Mouse (Mus musculus): ENCODE measurements around the gene Emc7. TPM values are rescaled to one million over a fixed set of nuclear protein-coding genes. Genes with fewer than 3 reads are reported as not detected.

The Emc7 gene
- polyA plus RNA-seq, 1 experiment from 2014 or later = 22.2 TPM

DNA sequence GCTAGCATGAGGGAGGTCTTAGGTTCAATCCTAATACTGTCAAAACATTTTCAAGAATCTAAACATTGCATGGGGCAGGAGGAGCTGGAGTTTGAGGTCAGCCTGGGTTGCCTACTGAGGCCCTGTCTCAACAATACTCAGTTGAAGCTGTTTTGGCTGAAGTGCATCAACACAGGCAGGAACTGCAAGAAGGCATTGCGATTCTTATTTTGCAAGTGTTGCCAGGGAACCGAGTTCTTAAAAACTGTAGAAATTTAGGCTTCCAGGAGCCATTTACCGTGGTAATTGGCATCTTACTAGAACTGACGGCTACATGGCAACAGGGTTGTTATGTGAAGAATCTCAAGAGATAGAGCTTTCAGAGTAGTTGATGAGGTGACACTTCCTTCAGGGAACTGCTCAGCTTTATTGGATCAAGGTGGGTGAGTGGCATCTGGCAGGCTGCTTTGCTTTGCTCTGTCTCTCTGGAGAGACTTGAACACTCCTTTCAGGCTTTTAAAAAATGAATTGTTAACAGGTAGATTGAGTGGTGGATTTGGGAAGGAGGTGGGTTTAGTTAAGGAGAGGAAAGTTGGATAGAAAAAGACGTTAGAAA is 52.1 kb downstream of the Emc7 start:
- Histone ChIP-seq H3K4me1 (no peaks in the 10 kb centered on the region), H3K36me3 (no peaks in the 10 kb centered on the region), H3K9ac (no peak overlapping the region), H3K9me3 (no peaks in the 10 kb centered on the region), H3K4me3 (replicated peaks) (no peak overlapping the region), H3K4me2 (no peak overlapping the region), H3K27me3 (replicated peaks) (no peaks in the 10 kb centered on the region), H3K27ac (no peak overlapping the region)
- WGBS = 82% methylated on average over 5 of the region's 5 CpGs
- no peak for ATAC-seq (ENCODE audit: insufficient read depth, low FRiP score, low read depth)

DNA sequence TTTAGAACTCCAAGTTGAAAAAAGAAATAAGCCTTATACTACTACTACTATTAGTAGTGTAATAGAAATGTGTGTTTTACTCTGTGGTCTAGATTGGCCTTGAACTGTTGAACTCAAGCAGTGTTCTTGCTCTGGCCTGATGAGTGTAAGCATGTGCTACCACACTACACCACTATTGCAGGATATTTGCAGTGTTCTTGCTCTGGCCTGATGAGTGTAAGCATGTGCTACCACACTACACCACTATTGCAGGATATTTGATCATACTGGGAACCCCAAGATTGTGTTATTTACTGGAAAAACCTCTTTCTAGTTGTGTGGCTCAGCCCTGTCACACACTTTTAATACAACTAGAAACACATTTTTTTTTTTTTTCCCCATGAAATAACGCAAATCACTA is 52.6 kb downstream of the Emc7 start:
- no peak overlapping the region for H3K9ac ChIP-seq
- H3K4me2 ChIP-seq = no peak overlapping the region
- H3K4me3 ChIP-seq (replicated peaks) = no peak overlapping the region
- no peaks in the 10 kb centered on the region for H3K9me3 ChIP-seq
- no peaks in the 10 kb centered on the region for H3K36me3 ChIP-seq
- ATAC-seq (ENCODE audit: insufficient read depth, low FRiP score, low read depth) = no peak
- WGBS = 85% methylated on average over 1 of the region's 1 CpGs
- no peaks in the 10 kb centered on the region for H3K27me3 ChIP-seq (replicated peaks)
- no peak overlapping the region for H3K27ac ChIP-seq
- H3K4me1 ChIP-seq = no peaks in the 10 kb centered on the region

DNA sequence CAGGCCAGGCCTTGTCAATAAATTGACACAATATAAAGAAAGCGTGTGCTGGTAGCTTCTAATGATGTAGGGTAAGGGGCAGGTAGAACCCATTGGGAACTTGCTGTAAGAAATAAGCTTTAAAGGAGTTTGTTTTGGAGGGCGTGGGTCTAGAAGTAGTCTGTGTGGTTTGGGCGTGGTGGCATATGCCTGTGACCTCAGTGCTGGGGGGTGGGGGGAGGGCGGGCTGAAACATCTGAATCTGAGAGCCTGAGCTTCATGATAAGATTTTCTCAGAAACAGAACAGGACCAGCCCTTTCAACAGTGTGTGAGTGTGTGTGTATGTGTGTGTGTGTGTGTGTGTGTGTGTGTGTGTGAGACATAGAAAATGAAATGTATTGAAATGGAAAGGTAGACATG is 55.3 kb downstream of the Emc7 start:
- WGBS = 67% methylated on average over 4 of the region's 4 CpGs
- peak; percentile 90 for ATAC-seq (ENCODE audit: insufficient read depth, low FRiP score, low read depth)
- H3K4me3 ChIP-seq (replicated peaks) = no peak overlapping the region
- H3K4me1 ChIP-seq = no peaks in the 10 kb centered on the region
- no peaks in the 10 kb centered on the region for H3K36me3 ChIP-seq
- H3K27me3 ChIP-seq (replicated peaks) = no peaks in the 10 kb centered on the region
- no peak overlapping the region for H3K9ac ChIP-seq
- no peak overlapping the region for H3K4me2 ChIP-seq
- no peaks in the 10 kb centered on the region for H3K9me3 ChIP-seq
- no peak overlapping the region for H3K27ac ChIP-seq

DNA sequence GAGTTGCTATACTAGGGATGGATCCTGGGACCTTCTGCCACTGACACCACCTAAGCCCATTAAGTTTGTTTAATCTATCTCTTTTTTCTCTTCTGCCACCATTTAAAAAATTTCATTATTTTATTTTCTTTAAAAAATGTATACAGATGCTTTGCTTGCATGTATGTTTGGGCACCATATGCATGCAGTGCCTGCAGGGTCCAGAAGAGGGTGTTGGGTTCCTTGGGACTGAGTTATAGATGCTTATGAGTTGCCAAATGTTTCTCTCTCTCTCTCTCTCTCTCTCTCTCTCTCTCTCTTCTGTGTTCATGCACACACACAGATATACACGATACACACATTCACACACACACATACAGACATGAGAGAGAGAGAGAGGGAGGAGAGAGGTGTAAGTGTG is 58.2 kb downstream of the Emc7 start:
- WGBS = 90% methylated on average over 1 of the region's 1 CpGs

DNA sequence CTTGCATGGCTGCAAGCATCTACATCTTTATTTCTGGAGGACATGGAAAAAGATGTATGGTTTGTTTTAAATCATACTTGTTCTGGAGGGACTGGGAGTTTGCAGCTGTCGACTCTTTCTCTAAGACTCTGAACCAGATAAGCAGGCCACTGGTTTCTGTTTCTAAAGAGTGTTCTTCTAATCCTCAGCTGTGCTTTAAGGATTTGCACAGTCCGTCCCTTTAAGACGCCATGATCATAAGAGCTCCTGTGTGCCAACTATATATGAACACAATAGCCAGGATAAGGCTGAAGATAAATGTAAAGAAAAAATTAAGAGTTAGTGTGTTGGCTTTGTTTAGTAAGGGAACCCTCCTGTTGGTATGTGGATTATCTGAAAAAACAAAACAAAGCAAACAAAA is 61.9 kb downstream of the Emc7 start:
- no peaks in the 10 kb centered on the region for H3K36me3 ChIP-seq
- H3K27ac ChIP-seq = no peak overlapping the region
- H3K4me1 ChIP-seq = no peaks in the 10 kb centered on the region
- 54% methylated on average over 3 of the region's 3 CpGs for WGBS
- no peak overlapping the region for H3K9ac ChIP-seq
- H3K4me2 ChIP-seq = no peak overlapping the region
- H3K4me3 ChIP-seq (replicated peaks) = no peak overlapping the region
- H3K27me3 ChIP-seq (replicated peaks) = no peaks in the 10 kb centered on the region
- H3K9me3 ChIP-seq = no peaks in the 10 kb centered on the region
- no peak for ATAC-seq (ENCODE audit: insufficient read depth, low FRiP score, low read depth)

More for the DNA sequence above, 58.2 kb downstream of the Emc7 start:
- H3K9ac ChIP-seq = no peak overlapping the region
- ATAC-seq (ENCODE audit: insufficient read depth, low FRiP score, low read depth) = no peak
- no peak overlapping the region for H3K4me3 ChIP-seq (replicated peaks)
- no peak overlapping the region for H3K27ac ChIP-seq
- no peaks in the 10 kb centered on the region for H3K4me1 ChIP-seq
- H3K27me3 ChIP-seq (replicated peaks) = no peaks in the 10 kb centered on the region
- no peaks in the 10 kb centered on the region for H3K36me3 ChIP-seq
- H3K4me2 ChIP-seq = no peak overlapping the region
- no peaks in the 10 kb centered on the region for H3K9me3 ChIP-seq

DNA sequence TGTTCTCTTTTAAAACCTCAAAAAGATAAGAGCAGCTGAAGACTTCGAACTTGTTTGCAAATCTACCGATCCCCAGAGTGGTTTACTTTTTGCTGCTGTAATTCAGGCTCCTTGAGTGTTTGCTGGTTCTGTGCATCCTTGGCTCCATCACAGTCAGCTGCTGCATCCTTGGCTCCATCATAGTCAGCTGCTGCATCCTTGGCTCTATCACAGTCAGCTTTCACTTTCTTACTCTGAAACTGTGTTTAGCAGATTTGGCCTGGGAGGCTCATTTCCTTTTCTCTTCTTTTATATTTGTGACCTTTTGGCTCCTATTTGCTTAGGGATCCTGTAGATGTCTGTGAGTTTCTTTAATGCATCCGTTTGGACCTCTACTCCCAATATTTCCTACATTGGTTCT is 62.4 kb downstream of the Emc7 start:
- 78% methylated on average over 3 of the region's 3 CpGs for WGBS
- no peak for ATAC-seq (ENCODE audit: insufficient read depth, low FRiP score, low read depth)
- no peaks in the 10 kb centered on the region for H3K36me3 ChIP-seq
- H3K9me3 ChIP-seq = no peaks in the 10 kb centered on the region
- no peak overlapping the region for H3K9ac ChIP-seq
- H3K4me1 ChIP-seq = no peaks in the 10 kb centered on the region
- H3K4me3 ChIP-seq (replicated peaks) = no peak overlapping the region
- H3K27ac ChIP-seq = no peak overlapping the region
- H3K4me2 ChIP-seq = no peak overlapping the region
- H3K27me3 ChIP-seq (replicated peaks) = no peaks in the 10 kb centered on the region

DNA sequence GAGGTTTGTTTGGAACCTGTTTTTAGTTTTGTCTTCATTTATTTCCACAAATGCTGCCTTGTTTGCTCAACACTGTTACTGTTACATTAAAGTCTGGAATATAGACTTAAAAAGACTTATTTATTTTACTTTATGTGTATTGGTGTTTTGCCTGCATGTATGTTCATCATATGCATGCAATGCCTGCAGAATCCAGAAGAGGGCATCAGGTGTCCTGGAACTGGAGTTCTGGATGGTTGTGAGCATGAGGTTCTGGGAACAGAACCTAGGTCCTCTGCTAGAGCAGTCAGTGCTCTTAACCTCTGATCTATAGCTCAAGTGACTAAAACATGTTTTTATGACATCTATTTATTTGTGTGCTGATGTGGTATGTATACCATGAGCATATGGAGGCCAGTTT is 63.7 kb downstream of the Emc7 start:
- no peak for ATAC-seq (ENCODE audit: insufficient read depth, low FRiP score, low read depth)
- no peak overlapping the region for H3K9ac ChIP-seq
- H3K36me3 ChIP-seq = no peaks in the 10 kb centered on the region
- H3K4me3 ChIP-seq (replicated peaks) = no peak overlapping the region
- no peaks in the 10 kb centered on the region for H3K27me3 ChIP-seq (replicated peaks)
- H3K4me1 ChIP-seq = no peaks in the 10 kb centered on the region
- no peak overlapping the region for H3K4me2 ChIP-seq
- no peak overlapping the region for H3K27ac ChIP-seq
- no peaks in the 10 kb centered on the region for H3K9me3 ChIP-seq

DNA sequence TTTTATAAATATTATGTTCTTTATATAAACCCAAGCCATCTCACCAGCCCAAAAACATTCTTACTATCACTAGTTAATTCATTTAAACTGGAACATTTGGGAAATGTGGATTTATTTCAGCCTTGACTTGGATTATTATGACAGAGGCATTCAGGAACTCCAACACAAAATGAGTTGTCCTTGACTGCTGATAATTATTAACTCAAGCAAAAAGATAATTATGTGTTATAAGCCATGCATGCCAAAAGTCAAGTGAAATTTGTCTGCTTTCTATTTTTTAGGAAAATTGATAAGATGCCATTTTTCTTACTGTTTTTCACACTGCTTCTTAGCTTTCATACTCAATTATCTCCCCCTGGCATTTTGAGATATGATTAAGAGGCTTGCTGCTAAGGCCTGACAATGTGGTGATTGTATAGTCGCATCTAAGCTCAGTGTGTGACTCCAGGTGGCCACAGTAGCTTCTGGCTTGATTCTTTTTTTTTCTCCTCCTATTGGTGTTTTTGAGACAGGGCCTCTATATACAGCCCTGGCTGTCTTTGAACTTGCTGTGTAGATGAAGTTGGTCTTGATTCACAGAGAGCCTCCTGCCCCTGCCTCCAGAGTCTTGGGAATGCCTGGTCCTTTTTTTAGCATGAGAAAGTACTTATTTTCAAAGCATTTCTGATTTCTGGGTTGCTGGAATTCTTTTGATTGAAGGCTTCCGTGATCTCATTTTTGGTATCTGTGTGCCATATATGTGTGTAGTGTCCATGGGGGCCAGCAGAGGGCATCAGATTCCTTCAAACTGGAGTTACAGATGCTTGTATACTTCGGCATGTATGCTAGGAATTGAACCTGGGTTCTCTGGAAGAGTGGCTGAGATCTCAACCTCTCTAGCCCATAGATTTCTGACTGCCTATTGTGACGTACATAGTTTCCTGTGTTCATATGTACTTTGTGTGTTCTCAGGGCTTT is 66.0 kb downstream of the Emc7 start:
- Histone ChIP-seq H3K27ac (no peak overlapping the region), H3K9me3 (no peaks in the 10 kb centered on the region), H3K4me2 (no peak overlapping the region), H3K9ac (no peak overlapping the region), H3K36me3 (no peaks in the 10 kb centered on the region), H3K27me3 (replicated peaks) (no peaks in the 10 kb centered on the region), H3K4me3 (replicated peaks) (no peak overlapping the region), H3K4me1 (no peaks in the 10 kb centered on the region)
- no peak for ATAC-seq (ENCODE audit: insufficient read depth, low FRiP score, low read depth)
- 81% methylated on average over 4 of the region's 4 CpGs for WGBS

Other genes with a start within 250 kb of the Emc7 start
- gene Lpcat4, start 215.5 kb upstream of the Emc7 start, polyA plus RNA-seq (2015; fragmentation: Nextera tagmentation; extraction: Ambion mirVana) = 27.0 and 28.0 TPM in 2 replicates
- 0.04 TPM in 1 of 2 replicates, not detected in the other for gene Nutm1, start 195.7 kb upstream of the Emc7 start, polyA plus RNA-seq (2015; fragmentation: Nextera tagmentation; extraction: Ambion mirVana)
- gene Nop10, start 193.1 kb upstream of the Emc7 start, polyA plus RNA-seq (2015; fragmentation: Nextera tagmentation; extraction: Ambion mirVana) = 213 and 223 TPM in 2 replicates
- 10.5 and 11.8 TPM in 2 replicates for gene Slc12a6, start 189.2 kb upstream of the Emc7 start, polyA plus RNA-seq (2015; fragmentation: Nextera tagmentation; extraction: Ambion mirVana)
- gene Gm21985, start 188.7 kb upstream of the Emc7 start, polyA plus RNA-seq (2015; fragmentation: Nextera tagmentation; extraction: Ambion mirVana) = not detected in 2 replicates
- 101 and 107 TPM in 2 replicates for gene Emc4, start 87.0 kb upstream of the Emc7 start, polyA plus RNA-seq (2015; fragmentation: Nextera tagmentation; extraction: Ambion mirVana)
- 39.2 and 41.0 TPM in 2 replicates for gene Katnbl1, start 75.8 kb upstream of the Emc7 start, polyA plus RNA-seq (2015; fragmentation: Nextera tagmentation; extraction: Ambion mirVana)
- gene Chrm5, start 25.8 kb downstream of the Emc7 start, polyA plus RNA-seq (2015; fragmentation: Nextera tagmentation; extraction: Ambion mirVana) = not detected in 2 replicates
- gene Aven, start 38.0 kb downstream of the Emc7 start, polyA plus RNA-seq (2015; fragmentation: Nextera tagmentation; extraction: Ambion mirVana) = 8.0 and 8.1 TPM in 2 replicates